Mouse (Mus musculus) right cerebral cortex, postnatal 36 days (tissue): ENCODE results near the gene Ift122.
"Not testable (repeated sequence)": the region's sequence is repeated elsewhere in the genome, so short reads cannot be mapped to it uniquely, and the experiment has no call there.

Experiments
- DNase-seq, 2 experiments: peaks; one replicate each; pipeline ENCODE4 v3.0.0; 2022; ENCODE audit warnings: low spot score in 2 of 2, mixed read lengths in 1 of 2

Ift122 gene

GRCm38 (mm10) chr6:115846640-115847411 is 6.4 kb upstream of the Ift122 start:
- DNase-seq = peak; percentile 40 to 48

- no peak for DNase-seq
Measured at GRCm38 (mm10) chr6:115848598-115849304, 4.5 kb upstream of the Ift122 start.

DNA sequence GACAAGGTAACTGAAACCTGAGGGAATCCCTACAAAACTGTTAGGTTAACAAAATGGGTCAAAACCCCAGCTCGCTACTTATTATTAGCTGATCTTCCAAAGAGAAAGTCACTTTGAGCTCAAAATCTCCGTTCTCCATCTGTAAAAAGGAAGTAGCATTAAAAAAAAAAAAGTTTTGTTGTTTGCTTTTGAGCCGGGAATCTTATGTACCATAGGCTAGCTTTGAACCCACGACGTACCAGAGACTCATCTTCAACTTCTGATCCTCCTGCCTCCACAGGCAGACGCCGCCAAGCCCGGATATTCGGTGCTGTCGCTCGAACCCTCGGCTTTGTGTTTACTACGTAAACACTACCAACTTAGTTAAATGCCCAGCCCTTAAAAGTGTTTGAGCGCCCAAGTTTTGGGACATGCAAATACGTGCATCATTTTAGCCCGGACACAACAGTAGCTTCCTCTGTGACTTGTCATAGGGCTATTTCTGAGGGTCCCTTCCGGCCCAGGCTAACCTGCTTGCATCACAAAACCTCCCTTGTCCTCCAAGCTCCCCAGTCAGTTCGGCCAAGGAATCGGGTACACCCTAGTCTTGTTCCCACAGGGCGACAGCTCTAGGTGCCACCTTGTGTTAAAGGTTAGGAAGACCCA is 702 bp upstream of the Ift122 start:
- DNase-seq = no peak

DNA sequence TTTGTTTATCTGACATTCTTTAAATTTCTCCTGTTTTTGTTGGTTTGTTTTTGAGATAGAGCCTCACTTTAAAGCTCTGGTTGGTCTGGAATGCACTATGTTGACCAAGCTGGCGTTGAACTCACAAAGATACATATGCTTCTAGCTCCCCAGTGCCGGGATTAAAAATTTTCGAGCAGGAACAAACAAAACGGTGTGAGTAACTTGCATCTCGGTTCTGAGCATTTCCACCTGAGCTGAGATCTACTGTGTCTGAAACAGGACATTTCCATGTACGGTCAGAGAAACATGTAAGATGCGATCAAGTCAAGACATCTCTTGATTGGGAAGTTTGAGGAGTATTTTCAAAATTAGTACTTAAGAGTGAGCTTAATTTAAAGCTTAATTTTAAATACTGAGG is 715 bp downstream of the Ift122 start:
- DNase-seq = no peak

DNA sequence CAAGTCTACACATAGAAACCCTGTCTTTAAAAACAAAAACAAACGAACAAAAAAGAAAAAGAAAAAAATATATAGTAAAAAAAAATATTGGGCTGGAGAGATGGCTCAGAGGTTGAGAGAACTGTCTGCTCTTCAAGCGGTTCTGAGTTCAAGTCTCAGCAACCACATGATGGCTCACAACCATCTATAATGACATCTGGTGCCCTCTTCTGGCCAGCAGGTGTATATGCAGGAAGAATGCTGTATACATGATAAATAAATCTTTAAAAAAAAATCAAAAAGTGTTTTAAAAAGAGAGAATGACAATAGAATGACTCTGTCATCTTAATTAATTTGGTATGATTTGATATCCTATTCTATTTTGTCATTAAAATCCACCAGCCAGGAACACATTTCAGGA is 1.2 kb downstream of the Ift122 start:
- no peak for DNase-seq

DNA sequence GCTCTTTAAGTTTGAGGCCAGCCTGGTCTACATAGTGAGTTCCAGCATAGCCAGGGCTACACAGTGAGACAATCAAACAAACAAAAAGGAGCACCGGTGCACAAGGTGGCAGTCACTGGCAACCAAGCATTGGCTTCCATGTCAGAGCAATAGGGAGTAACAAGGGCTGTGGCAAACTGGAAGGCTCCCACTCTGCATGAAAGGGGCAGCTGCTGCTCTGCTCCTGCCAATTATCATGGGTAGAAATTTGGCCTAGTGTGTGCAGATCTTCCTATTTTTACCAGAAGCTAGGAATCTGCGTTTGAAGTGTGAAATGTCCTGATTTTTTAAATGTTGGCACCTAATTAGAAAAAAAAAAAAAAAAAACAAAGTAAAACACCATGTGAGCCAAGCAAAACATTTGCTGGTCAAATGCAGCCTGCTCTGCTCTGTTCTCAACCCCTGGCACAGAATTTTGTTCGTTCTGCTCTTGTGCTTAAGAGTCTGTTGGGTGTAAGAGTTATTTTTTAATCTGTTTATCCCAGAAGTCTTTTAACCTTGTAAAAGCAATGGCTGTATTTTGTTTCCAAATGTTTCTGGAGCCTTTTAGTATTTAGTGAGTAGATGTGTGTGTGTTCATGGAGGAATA is 2.6 kb downstream of the Ift122 start:
- DNase-seq = no peak

- no peak for DNase-seq
Measured at GRCm38 (mm10) chr6:115856361-115856745, 3.1 kb downstream of the Ift122 start.

- DNase-seq = no peak
Measured at GRCm38 (mm10) chr6:115859258-115859657, 6.0 kb downstream of the Ift122 start.

- no peak for DNase-seq
Measured at GRCm38 (mm10) chr6:115860027-115860556, 6.8 kb downstream of the Ift122 start.

DNA sequence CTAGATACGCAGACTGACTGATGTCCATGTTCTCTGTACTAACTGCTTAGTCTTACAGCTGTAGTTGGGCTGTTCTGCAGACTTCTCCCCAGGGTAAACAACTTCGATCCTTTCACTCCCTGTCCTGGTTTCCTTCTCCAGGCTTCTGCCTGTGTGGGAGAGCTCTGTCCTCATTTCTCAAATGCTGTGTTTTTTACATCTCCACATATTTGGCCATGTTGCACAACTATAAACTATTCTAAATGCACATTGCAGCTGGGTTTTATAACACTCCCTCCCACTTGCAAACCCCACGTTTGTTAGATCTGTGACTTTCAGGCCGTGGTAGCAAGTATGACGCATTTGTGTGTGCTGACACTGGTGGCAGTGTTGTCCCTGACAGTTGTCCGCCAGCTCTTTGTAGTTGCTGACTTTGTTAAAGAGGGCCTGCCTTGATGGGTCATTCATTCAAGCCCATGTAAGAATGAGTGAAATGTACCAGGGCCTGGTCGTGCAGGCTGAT is 10.1 kb downstream of the Ift122 start:
- DNase-seq = peak; percentile 51 to 86

DNA sequence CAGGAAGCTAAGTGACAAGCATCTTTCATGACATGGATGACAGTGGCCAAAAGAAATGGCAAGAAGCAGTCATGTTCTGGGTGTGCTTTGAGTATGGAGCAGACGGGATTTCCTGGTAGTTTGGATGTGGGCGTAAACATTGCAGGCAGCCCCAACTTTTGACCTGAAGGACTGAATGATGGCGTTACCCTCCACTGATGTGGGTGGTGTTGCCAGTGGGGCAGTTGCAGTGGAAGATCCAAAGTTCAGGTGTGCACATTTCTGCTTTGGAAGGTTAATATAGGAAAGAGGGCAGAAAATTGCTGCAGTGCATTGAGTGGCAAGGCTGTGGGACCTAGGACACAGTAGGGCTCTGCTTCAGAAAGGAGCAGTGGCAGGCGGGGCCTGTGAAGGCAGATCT is 12.0 kb downstream of the Ift122 start:
- DNase-seq = no peak

DNA sequence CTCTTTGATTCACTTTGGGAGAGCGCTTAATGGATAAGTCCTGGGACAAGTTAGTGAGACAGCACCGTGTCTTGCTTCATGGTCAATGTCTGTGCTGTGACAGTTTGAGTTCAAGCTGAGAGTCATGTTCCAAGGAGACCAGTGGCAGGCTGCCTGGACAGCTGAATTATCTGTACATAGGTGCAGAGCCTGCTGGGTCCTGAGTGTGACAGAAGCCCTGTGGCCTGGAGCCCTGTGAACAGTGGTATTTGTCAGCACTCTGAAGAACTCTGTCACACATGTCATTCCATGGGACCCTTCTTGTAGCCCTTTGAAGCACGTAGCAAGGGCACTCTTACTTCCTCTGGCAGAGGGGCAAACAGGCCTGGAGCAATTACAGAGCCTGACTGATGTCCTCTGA is 13.9 kb downstream of the Ift122 start:
- not testable (repeated sequence) for DNase-seq

DNA sequence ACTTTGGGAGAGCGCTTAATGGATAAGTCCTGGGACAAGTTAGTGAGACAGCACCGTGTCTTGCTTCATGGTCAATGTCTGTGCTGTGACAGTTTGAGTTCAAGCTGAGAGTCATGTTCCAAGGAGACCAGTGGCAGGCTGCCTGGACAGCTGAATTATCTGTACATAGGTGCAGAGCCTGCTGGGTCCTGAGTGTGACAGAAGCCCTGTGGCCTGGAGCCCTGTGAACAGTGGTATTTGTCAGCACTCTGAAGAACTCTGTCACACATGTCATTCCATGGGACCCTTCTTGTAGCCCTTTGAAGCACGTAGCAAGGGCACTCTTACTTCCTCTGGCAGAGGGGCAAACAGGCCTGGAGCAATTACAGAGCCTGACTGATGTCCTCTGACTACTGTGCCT is 18.0 kb downstream of the Ift122 start:
- DNase-seq = not testable (repeated sequence)

DNA sequence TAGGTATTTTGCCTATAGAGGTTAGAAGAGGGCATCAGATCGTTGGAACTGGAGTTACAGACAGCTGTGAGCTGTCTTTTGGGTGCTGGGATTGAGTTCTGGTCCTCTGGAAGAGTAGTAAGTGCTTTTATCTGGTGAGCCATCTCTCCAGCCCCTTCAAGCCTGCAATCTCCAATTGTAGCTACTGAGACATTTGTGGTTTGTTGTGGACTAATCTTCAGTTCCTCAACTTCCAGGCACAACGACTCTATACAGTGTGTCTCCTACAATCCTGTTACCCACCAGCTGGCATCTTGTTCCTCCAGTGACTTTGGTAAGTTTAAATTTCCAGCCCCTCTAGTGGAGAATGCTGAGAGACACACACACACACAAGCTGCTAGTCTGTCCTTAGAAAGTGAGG is 24.0 kb downstream of the Ift122 start:
- DNase-seq = no peak

- DNase-seq = no peak
Measured at GRCm38 (mm10) chr6:115878694-115879093, 25.4 kb downstream of the Ift122 start.

DNA sequence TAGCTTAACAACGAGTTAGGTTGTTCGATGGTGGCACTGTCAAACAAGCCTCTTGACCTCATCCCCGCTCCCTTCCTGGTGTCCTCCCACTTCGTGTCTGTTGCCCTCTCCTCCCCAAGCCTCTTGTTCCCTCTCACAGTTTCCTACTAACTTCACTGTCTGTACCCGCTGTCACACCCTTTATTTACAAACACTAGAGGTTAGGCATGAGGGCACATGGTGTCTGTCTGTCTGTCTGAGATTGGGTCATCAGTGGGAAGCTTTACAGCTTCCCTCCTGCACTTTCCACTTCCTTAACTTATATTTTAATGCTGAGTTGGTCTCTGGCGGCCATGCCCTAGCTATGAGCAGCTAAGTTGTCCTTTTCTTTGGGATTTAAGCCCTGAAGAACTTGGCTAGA is 26.5 kb downstream of the Ift122 start:
- no peak for DNase-seq

DNA sequence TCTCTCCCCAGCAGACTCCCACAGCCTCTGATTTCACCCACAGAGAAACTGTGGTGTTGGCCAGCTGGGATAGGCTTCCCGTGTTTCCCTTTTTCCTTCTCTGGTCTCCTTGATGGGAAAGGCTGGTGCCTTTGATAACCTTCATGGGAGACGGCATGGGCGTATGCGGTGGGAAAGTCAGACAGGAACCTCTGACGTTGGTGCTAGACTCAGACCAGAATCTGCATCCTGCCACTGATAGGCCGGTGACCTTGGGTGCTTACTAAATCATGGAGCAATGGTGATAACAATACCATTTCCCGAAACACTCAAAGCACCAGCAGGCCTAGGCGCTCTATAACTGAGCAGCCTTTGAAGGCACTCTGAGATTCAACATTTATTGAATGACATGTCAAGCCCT is 27.5 kb downstream of the Ift122 start:
- no peak for DNase-seq

DNA sequence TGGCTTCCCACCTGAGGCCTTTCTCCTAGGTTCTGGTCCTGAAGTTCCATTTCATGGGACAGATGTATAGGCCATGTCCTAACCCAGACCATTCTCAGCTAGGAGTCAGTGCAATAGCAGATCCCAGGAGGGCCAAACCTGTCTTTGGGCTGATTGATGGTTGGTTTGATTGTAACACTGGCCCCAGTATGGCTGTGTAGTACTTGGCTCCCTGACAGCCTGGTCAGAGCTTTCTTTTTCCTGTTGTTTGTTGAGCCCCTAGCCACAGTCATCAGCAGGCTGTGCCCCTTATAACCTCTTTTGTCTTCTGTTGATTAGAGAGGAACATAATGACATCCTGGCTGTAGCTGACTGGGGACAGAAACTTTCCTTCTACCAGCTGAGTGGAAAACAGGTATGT is 30.7 kb downstream of the Ift122 start:
- no peak for DNase-seq

- no peak for DNase-seq
Measured at GRCm38 (mm10) chr6:115886894-115887293, 33.6 kb downstream of the Ift122 start.

DNA sequence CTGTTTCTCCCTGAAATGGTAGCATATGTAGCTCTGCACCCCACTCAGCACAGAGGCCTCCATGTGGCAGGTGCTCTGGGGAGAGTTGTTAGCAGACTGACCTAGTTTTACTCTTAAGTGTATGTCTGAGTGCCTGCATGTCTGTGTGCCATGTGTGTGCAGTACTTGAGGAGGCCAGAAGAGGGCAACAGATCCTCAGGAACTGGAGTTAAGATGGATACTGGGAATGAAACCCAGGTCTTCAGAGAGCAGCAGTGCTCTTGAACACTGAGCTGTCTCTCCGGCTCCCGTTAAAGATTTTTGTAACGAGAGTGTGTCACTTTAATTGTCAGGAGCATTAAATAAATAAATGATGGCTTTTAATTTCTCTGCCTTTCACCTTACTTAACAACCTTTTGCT is 35.0 kb downstream of the Ift122 start:
- no peak for DNase-seq

- no peak for DNase-seq
Measured at GRCm38 (mm10) chr6:115890601-115891000, 37.3 kb downstream of the Ift122 start.

- peak; percentile 42 to 79 for DNase-seq
Measured at GRCm38 (mm10) chr6:115891061-115891460, 37.8 kb downstream of the Ift122 start.
